Mouse (Mus musculus) heart, embryonic 15.5 days (tissue): ENCODE results near the gene Ica1l. TPM values are rescaled to one million over a fixed set of nuclear protein-coding genes. Genes with fewer than 3 reads are reported as not detected.

ENCODE experiments used
- ATAC-seq: fragments of 200-750 bp; cut with Nextera tagmentation; replicated peaks from 2 replicates; pipeline ENCODE4 v1.8.0; 2017; ENCODE audit warnings: low read depth, moderate TSS enrichment; ENCODE audit not compliant: insufficient number of reproducible peaks, insufficient read depth, low FRiP score
- H3K27ac ChIP-seq: fragments of 300-500 bp; sonication (generic); 2 replicates; pipeline ENCODE4 v1.5.1; 2015; ENCODE audit warnings: mild to moderate bottlenecking, inconsistent platforms
- H3K27me3 ChIP-seq: fragments of 300-500 bp; sonication (generic); 2 replicates; pipeline ENCODE4 v1.6.1; 2015; ENCODE audit warnings: inconsistent platforms
- H3K36me3 ChIP-seq: fragments of 300-500 bp; sonication (generic); 2 replicates; pipeline ENCODE4 v1.6.1; 2015; ENCODE audit warnings: mild to moderate bottlenecking, inconsistent platforms
- H3K4me1 ChIP-seq: fragments of 300-500 bp; sonication (generic); replicated peaks from 2 replicates; pipeline ENCODE4 v1.6.1; 2015; ENCODE audit warnings: inconsistent platforms
- H3K4me2 ChIP-seq: fragments of 300-500 bp; sonication (generic); 2 replicates; pipeline ENCODE4 v1.6.1; 2015; ENCODE audit warnings: inconsistent platforms, mild to moderate bottlenecking, moderate library complexity
- H3K4me3 ChIP-seq: fragments of 300-500 bp; sonication (generic); 2 replicates; pipeline ENCODE4 v1.5.1; 2015; ENCODE audit warnings: mild to moderate bottlenecking, inconsistent platforms
- H3K9ac ChIP-seq: fragments of 300-500 bp; sonication (generic); 2 replicates; pipeline ENCODE4 v1.6.1; 2015; ENCODE audit warnings: mild to moderate bottlenecking, inconsistent platforms
- H3K9me3 ChIP-seq: fragments of 300-500 bp; sonication (generic); replicated peaks from 2 replicates; pipeline ENCODE4 v1.6.1; 2016; ENCODE audit warnings: inconsistent platforms
- WGBS: fragments of 180-500 bp; shearing (Covaris S2); methylation state at CpG from one replicate; pipeline ENCODE4 v1.1.7; 2015; ENCODE audit warnings: mixed read lengths; 5-methylcytosine and 5-hydroxymethylcytosine counted together
- polyA plus RNA-seq: library from polyadenylated mRNA; unstranded; fragments of >200 nt; fragmentation: Nextera tagmentation; extraction: Ambion mirVana; gene quantifications from 2 replicates; pipeline ENCODE4 v1.2.1, GENCODE M21; 2015

The Ica1l gene
- polyA plus RNA-seq, 1 experiment from 2014 or later, result 0.20 TPM

DNA sequence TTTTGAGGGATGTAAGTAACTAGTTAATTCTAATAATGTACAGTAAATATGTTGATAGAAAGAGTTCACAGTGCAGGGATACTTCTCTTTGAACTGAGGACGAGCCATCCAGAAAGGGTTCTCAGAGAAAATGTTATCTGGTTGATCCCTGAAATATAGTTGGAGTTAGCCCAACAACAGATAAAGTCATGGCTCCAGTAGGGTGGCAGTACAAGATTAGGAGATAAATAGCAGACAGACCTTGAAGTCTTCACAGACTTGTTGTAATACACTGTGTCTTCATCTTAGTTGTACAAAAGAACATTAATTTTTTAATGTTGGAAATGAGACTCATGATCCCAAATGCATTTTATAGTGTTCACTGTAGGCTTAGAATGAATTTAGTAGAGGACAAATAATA is 83.0 kb downstream of the Ica1l start:
- no peaks in the 10 kb centered on the region for H3K27me3 ChIP-seq
- no peaks in the 10 kb centered on the region for H3K4me1 ChIP-seq
- 60% methylated on average over 1 of the region's 1 CpGs for WGBS
- peaks cover 15% of the 10 kb centered on the region for H3K36me3 ChIP-seq
- no peaks in the 10 kb centered on the region for H3K9me3 ChIP-seq
- no peak overlapping the region for H3K4me3 ChIP-seq
- no peak overlapping the region for H3K27ac ChIP-seq
- no peak overlapping the region for H3K9ac ChIP-seq
- H3K4me2 ChIP-seq, result no peak overlapping the region
- no peak for ATAC-seq

DNA sequence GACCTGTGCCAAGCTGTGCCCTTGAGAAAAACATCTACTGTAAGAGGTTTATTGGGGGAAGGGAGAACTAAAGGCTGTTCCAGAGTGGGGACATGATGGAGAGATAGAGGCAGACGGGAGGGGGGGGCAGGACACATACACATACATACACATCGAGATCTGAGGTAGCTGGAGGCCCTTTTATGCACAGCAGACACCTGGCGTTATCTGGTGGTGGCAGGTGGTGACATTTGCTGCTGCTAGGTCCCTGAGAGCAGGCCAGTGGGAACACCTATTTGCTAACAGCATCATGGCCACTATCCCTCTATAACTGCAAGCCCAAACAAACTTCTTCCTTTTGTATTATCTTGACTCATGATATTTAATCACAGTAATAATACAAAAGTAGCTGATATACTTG is 85.8 kb downstream of the Ica1l start:
- Histone ChIP-seq H3K36me3 (peaks cover 10% of the 10 kb centered on the region), H3K4me2 (no peak overlapping the region), H3K9me3 (no peaks in the 10 kb centered on the region), H3K4me3 (no peak overlapping the region), H3K4me1 (no peaks in the 10 kb centered on the region), H3K27me3 (no peaks in the 10 kb centered on the region), H3K27ac (no peak overlapping the region), H3K9ac (no peak overlapping the region)
- WGBS, result 62% methylated on average over 3 of the region's 3 CpGs
- ATAC-seq, result no peak

GRCm38 (mm10) chr1:59947509-59947908 is 95.5 kb downstream of the Ica1l start:
- Histone ChIP-seq H3K4me3 (no peak overlapping the region), H3K4me1 (peaks cover 9% of the 10 kb centered on the region), H3K27me3 (no peaks in the 10 kb centered on the region), H3K27ac (no peak overlapping the region), H3K9me3 (no peaks in the 10 kb centered on the region), H3K9ac (no peak overlapping the region), H3K36me3 (peaks cover 3% of the 10 kb centered on the region), H3K4me2 (no peak overlapping the region)
- no peak; the same call in 1 of the 2 replicates for ATAC-seq
- 90% methylated on average over 4 of the region's 4 CpGs for WGBS

GRCm38 (mm10) chr1:59945969-59946368 is 97.0 kb downstream of the Ica1l start:
- no peak for ATAC-seq
- H3K4me3 ChIP-seq, result no peak overlapping the region

GRCm38 (mm10) chr1:59943825-59944224 is 99.2 kb downstream of the Ica1l start:
- no peak for ATAC-seq
- WGBS, result 36% methylated on average over 5 of the region's 5 CpGs
- peaks cover under 1% of the 10 kb centered on the region; the same call in 1 of the 2 replicates for H3K36me3 ChIP-seq
- no peak overlapping the region for H3K9ac ChIP-seq
- H3K4me3 ChIP-seq, result no peak overlapping the region
- no peaks in the 10 kb centered on the region for H3K9me3 ChIP-seq
- H3K27me3 ChIP-seq, result no peaks in the 10 kb centered on the region
- peaks cover 9% of the 10 kb centered on the region for H3K4me1 ChIP-seq
- H3K4me2 ChIP-seq, result no peak overlapping the region
- no peak overlapping the region for H3K27ac ChIP-seq

More at GRCm38 (mm10) chr1:59945969-59946368, 97.0 kb downstream of the Ica1l start:
- Histone ChIP-seq H3K9ac (no peak overlapping the region), H3K9me3 (no peaks in the 10 kb centered on the region), H3K27ac (no peak overlapping the region), H3K36me3 (peaks cover 3% of the 10 kb centered on the region), H3K4me1 (peaks cover 9% of the 10 kb centered on the region), H3K27me3 (no peaks in the 10 kb centered on the region), H3K4me2 (no peak overlapping the region)
- WGBS, result 64% methylated on average over 1 of the region's 1 CpGs

DNA sequence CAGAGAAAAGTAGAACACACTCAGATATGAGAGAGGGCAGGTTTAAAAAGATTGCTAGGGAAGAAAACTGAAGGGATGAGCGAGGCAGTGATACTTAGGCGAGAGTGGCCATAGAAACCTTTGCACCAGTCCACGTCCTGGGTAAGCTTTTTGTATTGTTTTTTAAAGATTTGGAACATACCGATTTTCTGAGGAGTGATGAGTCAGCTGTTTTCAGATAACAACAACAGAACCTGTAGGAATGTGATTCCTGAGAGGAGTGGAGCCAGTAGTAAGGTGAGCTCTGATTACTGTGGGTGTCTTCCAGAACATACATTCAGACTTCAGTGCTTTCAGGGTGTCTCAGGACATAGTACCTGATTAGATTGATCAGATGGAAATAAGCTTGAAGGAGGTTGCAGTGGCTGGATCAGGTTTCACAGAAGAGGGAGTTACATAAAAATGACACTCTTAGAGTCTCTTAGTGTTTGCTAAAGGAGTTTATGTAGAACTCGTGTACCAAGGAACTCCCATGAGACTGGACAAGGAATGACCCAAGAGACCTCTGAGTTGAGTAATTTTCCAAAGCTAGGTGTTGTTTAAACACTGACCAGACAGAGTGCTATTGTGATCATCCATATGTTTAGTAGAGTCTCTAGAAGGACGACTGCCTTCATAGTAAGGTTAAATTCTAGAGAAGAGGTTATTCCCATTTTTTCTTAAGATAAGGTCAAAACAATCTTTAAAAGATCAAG is 100.8 kb downstream of the Ica1l start:
- Histone ChIP-seq H3K9ac (no peak overlapping the region), H3K36me3 (no peaks in the 10 kb centered on the region), H3K9me3 (no peaks in the 10 kb centered on the region), H3K27me3 (no peaks in the 10 kb centered on the region), H3K4me1 (peaks cover 9% of the 10 kb centered on the region), H3K27ac (no peak overlapping the region), H3K4me2 (no peak overlapping the region), H3K4me3 (no peak overlapping the region)
- WGBS, result 71% methylated on average over 6 of the region's 6 CpGs
- ATAC-seq, result no peak

- no peaks in the 10 kb centered on the region for H3K36me3 ChIP-seq
- no peak overlapping the region for H3K9ac ChIP-seq
- H3K27me3 ChIP-seq, result no peaks in the 10 kb centered on the region
- no peak overlapping the region for H3K27ac ChIP-seq
- peaks cover 9% of the 10 kb centered on the region for H3K4me1 ChIP-seq
- H3K9me3 ChIP-seq, result no peaks in the 10 kb centered on the region
- H3K4me2 ChIP-seq, result no peak overlapping the region
- ATAC-seq, result no peak
- no peak overlapping the region for H3K4me3 ChIP-seq
- 94% methylated on average over 1 of the region's 1 CpGs for WGBS
These were observed 101.9 kb downstream of the Ica1l start for GRCm38 (mm10) chr1:59941063-59941462.

DNA sequence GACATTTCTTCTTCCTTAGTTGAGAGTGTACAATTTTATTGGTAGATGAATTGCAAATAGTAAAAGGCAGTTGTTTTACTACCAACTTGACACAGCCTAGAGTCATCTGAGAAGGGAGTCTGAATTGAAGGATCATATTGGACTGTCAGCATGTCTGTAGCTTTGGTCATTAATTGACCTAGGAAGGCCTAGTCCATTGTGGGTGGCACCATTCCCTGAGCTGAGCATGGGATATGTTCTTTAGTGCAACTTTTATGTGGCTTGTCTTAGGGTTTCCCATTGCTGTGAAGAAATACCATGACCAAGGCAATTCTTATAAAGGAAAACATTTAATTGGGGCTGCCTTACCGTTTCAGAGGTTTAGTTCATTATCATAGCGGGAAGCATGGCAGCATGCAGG is 110.0 kb downstream of the Ica1l start:
- ATAC-seq, result no peak
- H3K9ac ChIP-seq, result no peak overlapping the region
- H3K36me3 ChIP-seq, result no peaks in the 10 kb centered on the region
- WGBS, result 93% methylated on average over 2 of the region's 2 CpGs
- no peak overlapping the region for H3K27ac ChIP-seq
- 0 out of 2 replicates have a peak, but pooled peaks cover 2% of the 10 kb centered on the region for H3K4me1 ChIP-seq
- no peak overlapping the region for H3K4me3 ChIP-seq
- H3K9me3 ChIP-seq, result no peaks in the 10 kb centered on the region
- no peaks in the 10 kb centered on the region for H3K27me3 ChIP-seq
- no peak overlapping the region for H3K4me2 ChIP-seq

Other genes starting within 250 kb of the Ica1l start
- gene Fam117b, start 130.2 kb downstream of the Ica1l start, polyA plus RNA-seq, result 3.8 and 4.8 TPM in 2 replicates
- 4.5 and 4.6 TPM in 2 replicates for gene Carf, start 55.1 kb upstream of the Ica1l start, polyA plus RNA-seq
- 24.1 and 30.7 TPM in 2 replicates for gene Wdr12, start 55.5 kb upstream of the Ica1l start, polyA plus RNA-seq
- gene Nbeal1, start 137.4 kb upstream of the Ica1l start, polyA plus RNA-seq, result 6.8 and 6.9 TPM in 2 replicates